Mouse (Mus musculus): Measurements from ENCODE around the gene Ppp1r14a. TPM values are rescaled to one million over a fixed set of nuclear protein-coding genes. Genes with fewer than 3 reads are reported as not detected.

The Ppp1r14a gene
- polyA plus RNA-seq, 1 experiment: 11.9 TPM

DNA sequence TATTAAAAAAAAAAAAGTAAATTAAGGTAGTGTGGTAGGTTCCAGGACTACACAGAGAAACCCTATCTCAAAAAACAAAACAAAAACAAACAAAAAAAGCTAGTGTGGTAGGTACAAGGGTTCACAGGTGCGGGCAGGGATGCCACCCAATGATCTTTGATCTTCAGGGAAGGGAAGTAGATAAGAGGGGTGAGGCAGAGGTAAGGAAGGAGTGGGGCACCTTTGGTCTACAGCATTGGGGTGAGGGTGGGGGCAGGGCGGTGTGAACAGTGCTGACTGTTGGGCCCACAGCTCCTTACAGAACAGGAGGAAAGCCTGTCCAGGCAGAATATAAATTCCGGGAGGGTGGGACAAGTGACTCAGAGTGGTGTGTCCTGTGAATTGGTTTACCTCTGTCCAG is 37.9 kb upstream of the Ppp1r14a start:
- TF ChIP-seq CTCF (IDR thresholded peaks at IDR 0.05; ENCODE audit: control insufficient read depth, insufficient read depth, insufficient replicate concordance, low read depth, low read length) (no peak), POLR2A (IDR thresholded peaks at IDR 0.05; ENCODE audit: control insufficient read depth, low read depth, low read length) (no peak)
- Histone ChIP-seq H3K27ac (ENCODE audit: control insufficient read depth, insufficient read depth, low read depth, low read length) (no peak overlapping the region), H3K27me3 (ENCODE audit: control insufficient read depth, insufficient read depth, low read length) (no peaks in the 10 kb centered on the region), H3K4me3 (ENCODE audit: control insufficient read depth, low read depth, low read length) (no peak overlapping the region), H3K4me1 (ENCODE audit: control insufficient read depth, insufficient read depth, low read length) (peaks cover 16% of the 10 kb centered on the region), H3K36me3 (ENCODE audit: control insufficient read depth, insufficient read depth, low read length) (no peaks in the 10 kb centered on the region)

DNA sequence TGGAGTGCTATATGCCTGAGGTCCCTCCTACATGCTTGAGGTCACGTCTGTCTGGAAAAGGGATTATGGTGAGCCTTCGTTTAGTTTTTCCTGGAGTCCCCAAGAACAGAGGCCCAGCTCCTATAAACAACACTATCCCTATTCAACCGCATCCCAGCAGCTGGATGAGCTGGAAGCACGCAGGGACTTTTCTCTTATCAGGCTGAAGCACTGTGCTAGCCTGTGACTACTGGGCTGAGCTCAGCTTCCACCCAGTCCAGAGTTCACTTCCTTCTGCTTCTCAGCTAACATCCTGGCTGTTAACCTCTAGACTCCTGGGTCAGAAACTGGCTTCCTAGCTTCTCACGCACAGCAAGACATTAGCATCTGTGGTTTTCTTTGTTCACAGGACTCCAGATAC is 35.3 kb upstream of the Ppp1r14a start:
- Histone ChIP-seq H3K27me3 (ENCODE audit: control insufficient read depth, insufficient read depth, low read length) (no peaks in the 10 kb centered on the region), H3K36me3 (ENCODE audit: control insufficient read depth, insufficient read depth, low read length) (peaks cover 2% of the 10 kb centered on the region; the same call in 1 of the 2 replicates), H3K4me1 (ENCODE audit: control insufficient read depth, insufficient read depth, low read length) (no peaks in the 10 kb centered on the region; the same call in 1 of the 2 replicates), H3K27ac (ENCODE audit: control insufficient read depth, insufficient read depth, low read depth, low read length) (no peak overlapping the region), H3K4me3 (ENCODE audit: control insufficient read depth, low read depth, low read length) (no peak overlapping the region)
- TF ChIP-seq CTCF (IDR thresholded peaks at IDR 0.05; ENCODE audit: control insufficient read depth, insufficient read depth, insufficient replicate concordance, low read depth, low read length) (no peak), POLR2A (IDR thresholded peaks at IDR 0.05; ENCODE audit: control insufficient read depth, low read depth, low read length) (no peak)

GRCm38 (mm10) chr7:29255875-29256274 is 33.2 kb upstream of the Ppp1r14a start:
- H3K36me3 ChIP-seq (ENCODE audit: control insufficient read depth, insufficient read depth, low read length): peaks cover 2% of the 10 kb centered on the region; the same call in 1 of the 2 replicates
- H3K27me3 ChIP-seq (ENCODE audit: control insufficient read depth, insufficient read depth, low read length): no peaks in the 10 kb centered on the region
- H3K27ac ChIP-seq (ENCODE audit: control insufficient read depth, insufficient read depth, low read depth, low read length): no peak overlapping the region
- TF ChIP-seq POLR2A (IDR thresholded peaks at IDR 0.05; ENCODE audit: control insufficient read depth, low read depth, low read length): no peak
- no peak for TF ChIP-seq CTCF (IDR thresholded peaks at IDR 0.05; ENCODE audit: control insufficient read depth, insufficient read depth, insufficient replicate concordance, low read depth, low read length)
- H3K4me1 ChIP-seq (ENCODE audit: control insufficient read depth, insufficient read depth, low read length): no peaks in the 10 kb centered on the region
- no peak overlapping the region for H3K4me3 ChIP-seq (ENCODE audit: control insufficient read depth, low read depth, low read length)

DNA sequence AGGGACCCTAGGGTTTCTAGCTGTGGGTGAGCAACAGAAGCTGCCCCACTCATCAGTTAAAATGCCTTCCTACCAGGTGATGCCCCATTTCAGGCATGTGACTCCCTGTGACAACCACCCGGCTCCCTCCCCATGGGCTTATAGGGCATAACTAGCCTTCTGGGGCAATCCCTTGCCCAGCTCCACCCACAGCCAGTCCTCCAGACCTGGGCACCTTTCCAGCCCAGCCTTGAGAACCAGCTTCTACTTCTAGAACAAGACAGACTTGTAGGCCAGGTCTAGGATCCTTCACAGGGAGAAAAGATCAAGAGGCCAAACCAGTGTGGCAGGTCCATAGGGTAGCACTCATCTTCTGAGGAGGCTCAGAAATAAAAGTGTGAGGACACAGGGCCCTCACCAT is 31.7 kb upstream of the Ppp1r14a start:
- Histone ChIP-seq H3K4me3 (ENCODE audit: control insufficient read depth, low read depth, low read length) (no peak overlapping the region), H3K4me1 (ENCODE audit: control insufficient read depth, insufficient read depth, low read length) (no peaks in the 10 kb centered on the region), H3K27ac (ENCODE audit: control insufficient read depth, insufficient read depth, low read depth, low read length) (no peak overlapping the region), H3K27me3 (ENCODE audit: control insufficient read depth, insufficient read depth, low read length) (no peaks in the 10 kb centered on the region), H3K36me3 (ENCODE audit: control insufficient read depth, insufficient read depth, low read length) (peaks cover 2% of the 10 kb centered on the region; the same call in 1 of the 2 replicates)
- no peak for TF ChIP-seq CTCF (IDR thresholded peaks at IDR 0.05; ENCODE audit: control insufficient read depth, insufficient read depth, insufficient replicate concordance, low read depth, low read length)
- no peak for TF ChIP-seq POLR2A (IDR thresholded peaks at IDR 0.05; ENCODE audit: control insufficient read depth, low read depth, low read length)

- Histone ChIP-seq H3K36me3 (ENCODE audit: control insufficient read depth, insufficient read depth, low read length) (peaks cover 2% of the 10 kb centered on the region; the same call in 1 of the 2 replicates), H3K4me1 (ENCODE audit: control insufficient read depth, insufficient read depth, low read length) (no peaks in the 10 kb centered on the region), H3K4me3 (ENCODE audit: control insufficient read depth, low read depth, low read length) (no peak overlapping the region), H3K27ac (ENCODE audit: control insufficient read depth, insufficient read depth, low read depth, low read length) (no peak overlapping the region), H3K27me3 (ENCODE audit: control insufficient read depth, insufficient read depth, low read length) (no peaks in the 10 kb centered on the region)
- no peak for TF ChIP-seq POLR2A (IDR thresholded peaks at IDR 0.05; ENCODE audit: control insufficient read depth, low read depth, low read length)
- no peak for TF ChIP-seq CTCF (IDR thresholded peaks at IDR 0.05; ENCODE audit: control insufficient read depth, insufficient read depth, insufficient replicate concordance, low read depth, low read length)
Measured at GRCm38 (mm10) chr7:29259781-29260730, 29.1 kb upstream of the Ppp1r14a start.

- Histone ChIP-seq H3K4me3 (ENCODE audit: control insufficient read depth, low read depth, low read length) (no peak overlapping the region), H3K4me1 (ENCODE audit: control insufficient read depth, insufficient read depth, low read length) (no peaks in the 10 kb centered on the region), H3K36me3 (ENCODE audit: control insufficient read depth, insufficient read depth, low read length) (peaks cover 2% of the 10 kb centered on the region; the same call in 1 of the 2 replicates), H3K27me3 (ENCODE audit: control insufficient read depth, insufficient read depth, low read length) (no peaks in the 10 kb centered on the region), H3K27ac (ENCODE audit: control insufficient read depth, insufficient read depth, low read depth, low read length) (no peak overlapping the region)
- TF ChIP-seq POLR2A (IDR thresholded peaks at IDR 0.05; ENCODE audit: control insufficient read depth, low read depth, low read length): no peak
- no peak for TF ChIP-seq CTCF (IDR thresholded peaks at IDR 0.05; ENCODE audit: control insufficient read depth, insufficient read depth, insufficient replicate concordance, low read depth, low read length)
Measured at GRCm38 (mm10) chr7:29262151-29262550, 27.0 kb upstream of the Ppp1r14a start.

GRCm38 (mm10) chr7:29263831-29264230 is 25.3 kb upstream of the Ppp1r14a start:
- Histone ChIP-seq H3K36me3 (ENCODE audit: control insufficient read depth, insufficient read depth, low read length) (no peaks in the 10 kb centered on the region), H3K4me3 (ENCODE audit: control insufficient read depth, low read depth, low read length) (no peak overlapping the region), H3K27me3 (ENCODE audit: control insufficient read depth, insufficient read depth, low read length) (no peaks in the 10 kb centered on the region), H3K27ac (ENCODE audit: control insufficient read depth, insufficient read depth, low read depth, low read length) (no peak overlapping the region), H3K4me1 (ENCODE audit: control insufficient read depth, insufficient read depth, low read length) (no peaks in the 10 kb centered on the region)
- TF ChIP-seq CTCF (IDR thresholded peaks at IDR 0.05; ENCODE audit: control insufficient read depth, insufficient read depth, insufficient replicate concordance, low read depth, low read length) (no peak), POLR2A (IDR thresholded peaks at IDR 0.05; ENCODE audit: control insufficient read depth, low read depth, low read length) (no peak)

All from testis, adult 2 months (tissue).